Mouse (Mus musculus) cortical plate, adult 2 months (tissue): ENCODE data around the gene Bhmt.

Source experiments
- CTCF ChIP-seq: fragments of 200-500 bp; IDR thresholded peaks from 2 replicates; pipeline ENCODE4 v1.5.1; 2011; ENCODE audit warnings: mild to moderate bottlenecking, control low read depth, low read length; ENCODE audit not compliant: insufficient read depth; ENCODE audit errors: extremely low read depth
- POLR2A ChIP-seq: fragments of 200-500 bp; IDR thresholded peaks from 2 replicates; pipeline ENCODE4 v1.6.1; 2011; ENCODE audit warnings: mild to moderate bottlenecking, low read length, control low read depth; ENCODE audit not compliant: insufficient read depth; ENCODE audit errors: extremely low read depth

GRCm38 (mm10) chr13:93614361-93614948, 23.3 kb downstream of the Bhmt start:
- TF ChIP-seq POLR2A = no peak
- no peak for TF ChIP-seq CTCF
